Mouse (Mus musculus): ENCODE data around the gene Cptp. TPM values are rescaled to one million over a fixed set of nuclear protein-coding genes. Genes with fewer than 3 reads are reported as not detected.

Gene Cptp
- 15.4 TPM for polyA plus RNA-seq (2021)

GRCm38 (mm10) chr4:155869317-155870033, at the start of gene Cptp, which contains the start of gene Ints11:
Gene Cptp, minus strand, starts transcription at chr4:155869440.
Gene Ints11, plus strand, starts transcription at chr4:155869546.
- peak; percentile 34 for DNase-seq (ENCODE audit: low read depth, low spot score)
- ChIA-PET CTCF (interaction anchor here (1.0 kb wide), 1 partner anchor 38 kb away, joined by 3 read pairs; no protein-coding TSS in a partner anchor), POLR2A (interaction anchor here (1.3 kb wide), 1 partner anchor 38 kb away, joined by 4 read pairs; the partner anchor contains the start of gene Aurkaip1)
- TF ChIP-seq CTCF (IDR thresholded peaks at IDR 0.05) = no peak
- no peaks in the 10 kb centered on the region for H3K27me3 ChIP-seq
- peak; percentile 86 for ATAC-seq
- in situ Hi-C loops (cut with MboI; ENCODE audit: low pct_unique_long_range_greater_than_20kb) = loop anchor here (5.0 kb wide), 1 partner anchor 37 kb away; the partner anchor contains the start of gene Aurkaip1

- ATAC-seq = no peak
- no peaks in the 10 kb centered on the region for H3K27me3 ChIP-seq
- DNase-seq (ENCODE audit: low read depth, low spot score) = no peak
- ChIA-PET POLR2A (no interaction called here), CTCF (interaction anchor here (1.3 kb wide), 1 partner anchor 39 kb away, joined by 4 read pairs; no protein-coding TSS in a partner anchor)
- no peak for TF ChIP-seq CTCF (IDR thresholded peaks at IDR 0.05)
- in situ Hi-C loops (cut with MboI; ENCODE audit: low pct_unique_long_range_greater_than_20kb) = loop anchor here (5.0 kb wide), 1 partner anchor 34 kb away; the partner anchor contains the start of gene Ube2j2
These were observed 39.5 kb upstream of the Cptp start for GRCm38 (mm10) chr4:155908751-155909150.

GRCm38 (mm10) chr4:155908281-155908680, 39.0 kb upstream of the Cptp start:
- in situ Hi-C loops (cut with MboI; ENCODE audit: low pct_unique_long_range_greater_than_20kb) = loop anchor here (5.0 kb wide), 1 partner anchor 34 kb away; the partner anchor contains the start of gene Ube2j2
- ChIA-PET CTCF (interaction anchor here (1.3 kb wide), 1 partner anchor 40 kb away, joined by 4 read pairs; no protein-coding TSS in a partner anchor), POLR2A (no interaction called here)

GRCm38 (mm10) chr4:155907003-155907402, 37.8 kb upstream of the Cptp start:
- ChIA-PET POLR2A (no interaction called here), CTCF (no interaction called here)
- DNase-seq (ENCODE audit: low read depth, low spot score) = no peak
- in situ Hi-C loops (cut with MboI; ENCODE audit: low pct_unique_long_range_greater_than_20kb) = loop anchor here (5.0 kb wide), 1 partner anchor 35 kb away; the partner anchor contains the start of gene Ube2j2
- H3K27me3 ChIP-seq = no peaks in the 10 kb centered on the region
- TF ChIP-seq CTCF (IDR thresholded peaks at IDR 0.05) = no peak
- no peak for ATAC-seq

More at GRCm38 (mm10) chr4:155908281-155908680, 39.0 kb upstream of the Cptp start:
- H3K27me3 ChIP-seq = no peaks in the 10 kb centered on the region
- DNase-seq (ENCODE audit: low read depth, low spot score) (no peak), ATAC-seq (no peak)
- TF ChIP-seq CTCF (IDR thresholded peaks at IDR 0.05) = no peak

GRCm38 (mm10) chr4:155906125-155906524, 36.9 kb upstream of the Cptp start:
- no peak for DNase-seq (ENCODE audit: low read depth, low spot score)
- in situ Hi-C loops (cut with MboI; ENCODE audit: low pct_unique_long_range_greater_than_20kb) = loop anchor here (5.0 kb wide), 1 partner anchor 36 kb away; the partner anchor contains the start of gene Ube2j2
- H3K27me3 ChIP-seq = no peaks in the 10 kb centered on the region
- no peak for TF ChIP-seq CTCF (IDR thresholded peaks at IDR 0.05)
- ChIA-PET CTCF (no interaction called here), POLR2A (no interaction called here)
- no peak for ATAC-seq

GRCm38 (mm10) chr4:155905634-155906033, 36.4 kb upstream of the Cptp start:
- ATAC-seq (no peak), DNase-seq (ENCODE audit: low read depth, low spot score) (no peak)
- in situ Hi-C loops (cut with MboI; ENCODE audit: low pct_unique_long_range_greater_than_20kb) = loop anchor here (5.0 kb wide), 1 partner anchor 37 kb away; the partner anchor contains the start of gene Ube2j2
- H3K27me3 ChIP-seq = no peaks in the 10 kb centered on the region
- no peak for TF ChIP-seq CTCF (IDR thresholded peaks at IDR 0.05)
- ChIA-PET POLR2A (no interaction called here), CTCF (no interaction called here)

GRCm38 (mm10) chr4:155904318-155905102, 35.3 kb upstream of the Cptp start:
- CTCF ChIA-PET = no interaction called here
- POLR2A ChIA-PET = no interaction called here
- in situ Hi-C loops (cut with MboI; ENCODE audit: low pct_unique_long_range_greater_than_20kb) = loop anchor here (5.0 kb wide), 1 partner anchor 38 kb away; the partner anchor contains the start of gene Ube2j2
- no peak for TF ChIP-seq CTCF (IDR thresholded peaks at IDR 0.05)
- H3K27me3 ChIP-seq = no peaks in the 10 kb centered on the region
- no peak for ATAC-seq
- DNase-seq (ENCODE audit: low read depth, low spot score) = no peak

- no peak for TF ChIP-seq CTCF (IDR thresholded peaks at IDR 0.05)
- DNase-seq (ENCODE audit: low read depth, low spot score) (no peak), ATAC-seq (no peak)
- ChIA-PET POLR2A (no interaction called here), CTCF (no interaction called here)
- H3K27me3 ChIP-seq = no peaks in the 10 kb centered on the region
- in situ Hi-C loops (cut with MboI; ENCODE audit: low pct_unique_long_range_greater_than_20kb) = no loop called here
These were observed 34.0 kb upstream of the Cptp start for GRCm38 (mm10) chr4:155903246-155903645.

- DNase-seq (ENCODE audit: low read depth, low spot score) (no peak), ATAC-seq (no peak)
- in situ Hi-C loops (cut with MboI; ENCODE audit: low pct_unique_long_range_greater_than_20kb) = no loop called here
- POLR2A ChIA-PET = no interaction called here
- CTCF ChIA-PET = interaction anchor here (1.1 kb wide), 1 partner anchor 120 kb away, joined by 3 read pairs; no protein-coding TSS in a partner anchor
- no peak for TF ChIP-seq CTCF (IDR thresholded peaks at IDR 0.05)
- no peaks in the 10 kb centered on the region for H3K27me3 ChIP-seq
These were observed 32.0 kb upstream of the Cptp start for GRCm38 (mm10) chr4:155901205-155901604.

GRCm38 (mm10) chr4:155899355-155899754, 30.1 kb upstream of the Cptp start:
- ATAC-seq = no peak
- CTCF ChIA-PET = no interaction called here
- no peaks in the 10 kb centered on the region for H3K27me3 ChIP-seq
- no peak for TF ChIP-seq CTCF (IDR thresholded peaks at IDR 0.05)
- POLR2A ChIA-PET = no interaction called here
- DNase-seq (ENCODE audit: low read depth, low spot score) = no peak
- in situ Hi-C loops (cut with MboI; ENCODE audit: low pct_unique_long_range_greater_than_20kb) = no loop called here
